Mouse (Mus musculus) Muller cell, postnatal 12 days (primary cell): ENCODE results near the gene Rcsd1.
"Not testable (repeated sequence)": the region's sequence is repeated elsewhere in the genome, so short reads cannot be mapped to it uniquely, and the experiment has no call there.

Experiments used
- DNase-seq: peaks from one replicate; pipeline ENCODE4 v3.0.0-alpha.2; 2015; ENCODE audit errors: inconsistent ontology term

Gene Rcsd1

GRCm38 (mm10) chr1:165689845-165690244, 19.7 kb downstream of the Rcsd1 start:
- no peak for DNase-seq

- DNase-seq, result no peak
Observed at GRCm38 (mm10) chr1:165687861-165688260, 21.7 kb downstream of the Rcsd1 start.

- no peak for DNase-seq
Observed at GRCm38 (mm10) chr1:165686963-165687362, 22.6 kb downstream of the Rcsd1 start.

- no peak for DNase-seq
Observed at GRCm38 (mm10) chr1:165686349-165686748, 23.2 kb downstream of the Rcsd1 start.

GRCm38 (mm10) chr1:165684261-165685203, 25.0 kb downstream of the Rcsd1 start:
- no peak for DNase-seq

GRCm38 (mm10) chr1:165682056-165682853, 27.3 kb downstream of the Rcsd1 start:
- DNase-seq, result no peak

GRCm38 (mm10) chr1:165681045-165681794, 28.3 kb downstream of the Rcsd1 start:
- DNase-seq, result no peak

GRCm38 (mm10) chr1:165680086-165680485, 29.5 kb downstream of the Rcsd1 start:
- DNase-seq, result not testable (repeated sequence)

- DNase-seq, result no peak
Observed at GRCm38 (mm10) chr1:165679618-165679997, 29.9 kb downstream of the Rcsd1 start.

GRCm38 (mm10) chr1:165678861-165679617, 30.5 kb downstream of the Rcsd1 start:
- DNase-seq, result no peak

- DNase-seq, result no peak
Observed at GRCm38 (mm10) chr1:165677558-165677957, 32.0 kb downstream of the Rcsd1 start.

GRCm38 (mm10) chr1:165676993-165677392, 32.6 kb downstream of the Rcsd1 start:
- no peak for DNase-seq

GRCm38 (mm10) chr1:165675167-165675566, 34.4 kb downstream of the Rcsd1 start:
- no peak for DNase-seq

- no peak for DNase-seq
Observed at GRCm38 (mm10) chr1:165672355-165672754, 37.2 kb downstream of the Rcsd1 start.

GRCm38 (mm10) chr1:165670056-165670455, 39.5 kb downstream of the Rcsd1 start:
- no peak for DNase-seq

GRCm38 (mm10) chr1:165668904-165669303, 40.7 kb downstream of the Rcsd1 start:
- no peak for DNase-seq

GRCm38 (mm10) chr1:165667380-165667779, 42.2 kb downstream of the Rcsd1 start:
- DNase-seq, result no peak

- DNase-seq, result no peak
Observed at GRCm38 (mm10) chr1:165666944-165667343, 42.6 kb downstream of the Rcsd1 start.

- no peak for DNase-seq
Observed at GRCm38 (mm10) chr1:165665758-165666157, 43.8 kb downstream of the Rcsd1 start.

GRCm38 (mm10) chr1:165663277-165663676, 46.3 kb downstream of the Rcsd1 start:
- no peak for DNase-seq
